Comparison of ENCODE assay signal across 8 mouse cellular contexts in genomic region chr15:3979871-3980270, GRCm38 (mm10). TPM values are rescaled to one million over a fixed set of nuclear protein-coding genes. Genes with fewer than 3 reads are reported as not detected.
DNase-seq lines count a peak whose midpoint lies in the region; ATAC-seq and TF ChIP-seq lines count a peak whose summit lies in the region.

No protein-coding gene starts in this region.

- TF ChIP-seq EP300 in ES-Bruce4 (IDR thresholded peaks at IDR 0.05; ENCODE audit: insufficient read depth, low read depth, low read length) = no peak

- H3K79me2 ChIP-seq in macrophage (ENCODE audit: inconsistent target) = no peaks in the 10 kb centered on the region; the same call in 1 of the 2 replicates

- TF ChIP-seq CTCF in ES-Bruce4 (IDR thresholded peaks at IDR 0.05; ENCODE audit: low read depth, low read length) = no peak
- TF ChIP-seq CTCF in forebrain, postnatal 0 days (IDR thresholded peaks at IDR 0.05; ENCODE audit: low read depth) = no peak

- no peaks in the 10 kb centered on the region for H3K9me3 ChIP-seq in heart, embryonic 14.5 days (ENCODE audit: control insufficient read depth, low read length)
- no peaks in the 10 kb centered on the region for H3K9me3 ChIP-seq in ES-Bruce4 (replicated peaks; ENCODE audit: control insufficient read depth, insufficient read depth, low read length, poor library complexity, severe bottlenecking)
- no peaks in the 10 kb centered on the region for H3K9me3 ChIP-seq in forebrain, postnatal 0 days (ENCODE audit: low read length)

- TF ChIP-seq POLR2A in ES-Bruce4 (IDR thresholded peaks at IDR 0.05; ENCODE audit: insufficient read depth, low read length) = no peak

- H3K27ac ChIP-seq in heart, embryonic 14.5 days (replicated peaks in 1 of 2; ENCODE audit: control insufficient read depth in 1 of 2, insufficient read depth in 1 of 2, low read depth in 2 of 2, low read length in 2 of 2) = peak overlapping the region; percentile 95 to 98
- H3K27ac ChIP-seq in ES-Bruce4 (ENCODE audit: insufficient read depth, low read length) (no peak overlapping the region), macrophage (peak overlapping the region; percentile 55)
- peak overlapping the region; percentile 96 for H3K27ac ChIP-seq in forebrain, postnatal 0 days (ENCODE audit: low read depth, low read length)

- peaks cover 0 to 7% of the 10 kb centered on the region in 2 experiments; a peak in 1 of 4 replicates for H3K4me1 ChIP-seq in heart, embryonic 14.5 days (ENCODE audit: control insufficient read depth in 2 of 2, insufficient read depth in 2 of 2, low read length in 2 of 2)
- H3K4me1 ChIP-seq in ES-Bruce4 (ENCODE audit: control insufficient read depth, insufficient read depth, low read length) = no peaks in the 10 kb centered on the region
- H3K4me1 ChIP-seq in forebrain, postnatal 0 days (ENCODE audit: insufficient read depth) = 0 out of 2 replicates have a peak, but pooled peaks cover 4% of the 10 kb centered on the region

- ATAC-seq in heart, embryonic 14.5 days (ENCODE audit: insufficient number of reproducible peaks, insufficient read depth, low FRiP score, low read depth) = no peak
- ATAC-seq in forebrain, postnatal 0 days = no peak

- WGBS in heart, embryonic 14.5 days = 71% methylated on average over 3 of the region's 3 CpGs
- 82% methylated on average over 3 of the region's 3 CpGs for WGBS in forebrain, postnatal 0 days
- WGBS in macrophage (ENCODE audit: missing documents) = 78% methylated on average over 3 of the region's 3 CpGs

- peak overlapping the region in 1 of 2 experiments; percentile 63; a peak in 2 of 4 replicates for H3K4me3 ChIP-seq in heart, embryonic 14.5 days (ENCODE audit: control insufficient read depth in 1 of 2, insufficient read depth in 1 of 2, low read depth in 1 of 2, low read length in 2 of 2)
- H3K4me3 ChIP-seq in ES-Bruce4 (ENCODE audit: low read depth, low read length) (no peak overlapping the region), macrophage (ENCODE audit: inconsistent target) (peak overlapping the region; percentile 6; the same call in 1 of the 2 replicates)
- peak overlapping the region; percentile 66; the same call in 1 of the 2 replicates for H3K4me3 ChIP-seq in forebrain, postnatal 0 days (ENCODE audit: low read depth, low read length)

- intact Hi-C loops in heart, postnatal 36 days (cut with DNase I) = loop anchor here (1.0 kb wide), 2 partner anchors 15 to 47 kb away; partner anchors contain the start of gene AW549877

- H3K36me3 ChIP-seq in heart, embryonic 14.5 days (ENCODE audit: control insufficient read depth, insufficient read depth, low read length) = peaks cover 38% of the 10 kb centered on the region
- H3K36me3 ChIP-seq in ES-Bruce4 (ENCODE audit: control insufficient read depth, insufficient read depth, low read length, poor library complexity, severe bottlenecking) (peaks cover 9% of the 10 kb centered on the region), macrophage (ENCODE audit: inconsistent target) (peaks cover 20% of the 10 kb centered on the region; the same call in 1 of the 2 replicates)
- peaks cover 3% of the 10 kb centered on the region for H3K36me3 ChIP-seq in forebrain, postnatal 0 days (ENCODE audit: insufficient read depth)

- peak overlapping the region; percentile 89 for H3K9ac ChIP-seq in heart, embryonic 14.5 days (ENCODE audit: low read length)
- H3K9ac ChIP-seq in ES-Bruce4 (ENCODE audit: low read depth, poor library complexity, severe bottlenecking) = peak overlapping the region; percentile 88
- H3K9ac ChIP-seq in forebrain, postnatal 0 days = peak overlapping the region; percentile 98; the same call in 1 of the 2 replicates

- H3K27me3 ChIP-seq in heart, embryonic 14.5 days (ENCODE audit: control insufficient read depth, insufficient read depth, low read length) = no peaks in the 10 kb centered on the region
- H3K27me3 ChIP-seq in ES-Bruce4 (ENCODE audit: control insufficient read depth, insufficient read depth, low read length, poor library complexity, severe bottlenecking) = no peaks in the 10 kb centered on the region
- H3K27me3 ChIP-seq in forebrain, postnatal 0 days (ENCODE audit: insufficient read depth, low read length) = no peaks in the 10 kb centered on the region

- peak overlapping the region; percentile 68 for H3K4me2 ChIP-seq in heart, embryonic 14.5 days (ENCODE audit: low read length)
- peak overlapping the region; percentile 72 for H3K4me2 ChIP-seq in forebrain, postnatal 0 days (ENCODE audit: low read depth)

- DNase-seq in heart, postnatal 36 days = no peak
- no peak for DNase-seq in forebrain, postnatal 0 days
- no peak for DNase-seq in right cerebral cortex, adult 18-20 months
- no peak for DNase-seq in gastrocnemius, adult 8-10 months (ENCODE audit: low spot score in 2 of 2)
- no peak for DNase-seq in kidney, postnatal 10 days

RNA-seq across cellular contexts. Expression of gene Fbxo4, which starts 0.5 kb away (rescaled TPM):
- 13.8 and 15.2 TPM in 2 replicates for polyA plus RNA-seq in heart, embryonic 14.5 days (2014; fragmentation: Nextera tagmentation; extraction: Ambion mirVana)
- 1 to 10 TPM; 7.3 to 7.8 TPM for total RNA-seq in heart, postnatal 36 days (2021)
- polyA plus RNA-seq in ES-Bruce4 (2011; ENCODE audit: insufficient read depth, insufficient read length, low read depth, missing spikeins) = 6.6 and 7.3 TPM in 2 replicates
- 13.3 and 13.9 TPM in 2 replicates for total RNA-seq in forebrain, postnatal 0 days (2014; rRNA removed)
- 10.5 and 11.1 TPM in 2 replicates for polyA plus RNA-seq in forebrain, postnatal 0 days (2015; fragmentation: Nextera tagmentation; extraction: Ambion mirVana)
- 10 to 100 TPM in 20 of 26 experiments, 1 to 10 TPM in 6; 6.2 to 38.3 (median 17.2) TPM for total RNA-seq in macrophage (2018; cell fraction: chromatin; rRNA removed)
- 10 to 100 TPM; 11.3 to 18.3 (median 15.4) TPM for total RNA-seq in macrophage (2018; cell fraction: cytosol; rRNA removed)
- 10 to 100 TPM in 21 of 26 experiments, 1 to 10 TPM in 5; 4.8 to 26.7 (median 14.4) TPM for total RNA-seq in macrophage (2018; cell fraction: nucleus; rRNA removed)
- 10.2 to 17.3 TPM (median 14.7 TPM) in 3 replicates for polyA plus RNA-seq in macrophage (2018)
- total RNA-seq in gastrocnemius, adult 8-10 months (2022) = 1 to 10 TPM; 2.6 to 4.7 (median 3.1) TPM

RNA-seq across cellular contexts. Expression of gene AW549877, which starts 15.7 kb away (rescaled TPM):
- polyA plus RNA-seq in heart, embryonic 14.5 days (2014; fragmentation: Nextera tagmentation; extraction: Ambion mirVana) = 31.6 and 32.5 TPM in 2 replicates
- total RNA-seq in heart, postnatal 36 days (2021) = 10 to 100 TPM; 23.7 to 24.5 TPM
- polyA plus RNA-seq in ES-Bruce4 (2011; ENCODE audit: insufficient read depth, insufficient read length, low read depth, missing spikeins) = 57.6 and 67.1 TPM in 2 replicates
- total RNA-seq in forebrain, postnatal 0 days (2014; rRNA removed) = 23.2 and 26.2 TPM in 2 replicates
- polyA plus RNA-seq in forebrain, postnatal 0 days (2015; fragmentation: Nextera tagmentation; extraction: Ambion mirVana) = 15.7 and 19.6 TPM in 2 replicates
- 100 to 1,000 TPM in 14 of 26 experiments, 10 to 100 TPM in 12; 61.5 to 189 (median 101) TPM for total RNA-seq in macrophage (2018; cell fraction: chromatin; rRNA removed)
- 10 to 100 TPM; 16.2 to 37.2 (median 29.8) TPM for total RNA-seq in macrophage (2018; cell fraction: cytosol; rRNA removed)
- 100 to 1,000 TPM in 8 of 26 experiments, 10 to 100 TPM in 18; 57.9 to 194 (median 86.7) TPM for total RNA-seq in macrophage (2018; cell fraction: nucleus; rRNA removed)
- 16.8 to 41.7 TPM (median 25.7 TPM) in 3 replicates for polyA plus RNA-seq in macrophage (2018)
- total RNA-seq in gastrocnemius, adult 8-10 months (2022) = 10 to 100 TPM in 3 of 4 experiments, 1 to 10 TPM in 1; 9.1 to 11.8 (median 10.5) TPM

RNA-seq across cellular contexts. Expression of gene Oxct1, which starts 46.3 kb away (rescaled TPM):
- polyA plus RNA-seq in heart, embryonic 14.5 days (2014; fragmentation: Nextera tagmentation; extraction: Ambion mirVana) = 317 and 327 TPM in 2 replicates
- 1,000 to 10,000 TPM; 1,296 to 1,437 TPM for total RNA-seq in heart, postnatal 36 days (2021)
- polyA plus RNA-seq in ES-Bruce4 (2011; ENCODE audit: insufficient read depth, insufficient read length, low read depth, missing spikeins) = 31.9 and 45.8 TPM in 2 replicates
- total RNA-seq in forebrain, postnatal 0 days (2014; rRNA removed) = 307 and 354 TPM in 2 replicates
- polyA plus RNA-seq in forebrain, postnatal 0 days (2015; fragmentation: Nextera tagmentation; extraction: Ambion mirVana) = 375 and 419 TPM in 2 replicates
- 100 to 1,000 TPM in 16 of 26 experiments, 10 to 100 TPM in 10; 12.4 to 180 (median 116) TPM for total RNA-seq in macrophage (2018; cell fraction: chromatin; rRNA removed)
- total RNA-seq in macrophage (2018; cell fraction: cytosol; rRNA removed) = 100 to 1,000 TPM in 25 of 26 experiments, 10 to 100 TPM in 1; 99.3 to 249 (median 143) TPM
- total RNA-seq in macrophage (2018; cell fraction: nucleus; rRNA removed) = 100 to 1,000 TPM in 9 of 26 experiments, 10 to 100 TPM in 17; 32.2 to 149 (median 86.6) TPM
- polyA plus RNA-seq in macrophage (2018) = 105 to 181 TPM (median 181 TPM) in 3 replicates
- total RNA-seq in gastrocnemius, adult 8-10 months (2022) = 100 to 1,000 TPM; 233 to 311 (median 280) TPM
